8 mouse cellular contexts compared by ENCODE assay signal in genomic region chr15:78172899-78173817, GRCm38 (mm10). TPM values are rescaled to one million over a fixed set of nuclear protein-coding genes. Genes with fewer than 3 reads are reported as not detected.
DNase-seq lines count a peak whose midpoint lies in the region; ATAC-seq and TF ChIP-seq lines count a peak whose summit lies in the region.

No protein-coding gene starts in this region.

- H3K36me3 ChIP-seq in neural tube, embryonic 11.5 days (ENCODE audit: control insufficient read depth, insufficient read depth, low read length) = no peaks in the 10 kb centered on the region
- peaks cover 7% of the 10 kb centered on the region; the same call in 1 of the 2 replicates for H3K36me3 ChIP-seq in embryonic facial prominence, embryonic 10.5 days (replicated peaks)
- H3K36me3 ChIP-seq in hindbrain, embryonic 13.5 days = no peaks in the 10 kb centered on the region
- H3K36me3 ChIP-seq in lung, postnatal 0 days (ENCODE audit: insufficient read depth, low read length) = no peaks in the 10 kb centered on the region

- TF ChIP-seq CTCF in lung, postnatal 0 days (IDR thresholded peaks at IDR 0.05) = no peak

- peak overlapping the region; percentile 90 for H3K4me2 ChIP-seq in neural tube, embryonic 11.5 days (ENCODE audit: low read depth)
- peak overlapping the region; percentile 77 for H3K4me2 ChIP-seq in hindbrain, embryonic 13.5 days
- H3K4me2 ChIP-seq in lung, postnatal 0 days (replicated peaks; ENCODE audit: low read depth, low read length) = peak overlapping the region; percentile 89

- H3K4me3 ChIP-seq in neural tube, embryonic 11.5 days (ENCODE audit: low read depth, low read length) = peak overlapping the region; percentile 71
- H3K4me3 ChIP-seq in embryonic facial prominence, embryonic 10.5 days = peak overlapping the region; percentile 87
- H3K4me3 ChIP-seq in hindbrain, embryonic 13.5 days = peak overlapping the region; percentile 72
- peak overlapping the region; percentile 56 for H3K4me3 ChIP-seq in lung, postnatal 0 days (ENCODE audit: low read depth, low read length)

- ATAC-seq in neural tube, embryonic 11.5 days (ENCODE audit: insufficient read depth, low FRiP score, low TSS enrichment) = no peak; the same call in 1 of the 2 replicates
- no peak for ATAC-seq in hindbrain, embryonic 13.5 days (ENCODE audit: low FRiP score)
- ATAC-seq in lung, postnatal 0 days = 0 out of 2 replicates have a peak, but pooled peaks have one; percentile 0
- no peak for ATAC-seq in megakaryocyte progenitor cell, adult 5-6 weeks (replicated peaks; ENCODE audit: poor library complexity)

- DNase-seq in neural tube, embryonic 11.5 days (ENCODE audit: low spot score) = peak; percentile 31
- DNase-seq in neural tube, embryonic 10.5 days (ENCODE audit: extremely low spot score, low spot score) = no peak
- DNase-seq in embryonic facial prominence, embryonic 10.5 days (ENCODE audit: low spot score) = no peak
- no peak for DNase-seq in lung, postnatal 0 days (ENCODE audit: low spot score)
- DNase-seq in thymus, postnatal 4 days = peak; percentile 26
- DNase-seq in left cerebral cortex, postnatal 4 days = no peak

- intact Hi-C loops in left cerebral cortex, postnatal 4 days (cut with DNase I) = loop anchor here (2.0 to 5.0 kb wide), 2 partner anchors 54 to 191 kb away; no protein-coding TSS in a partner anchor

- no peaks in the 10 kb centered on the region for H3K9me3 ChIP-seq in neural tube, embryonic 11.5 days (ENCODE audit: control insufficient read depth, low read length)
- H3K9me3 ChIP-seq in embryonic facial prominence, embryonic 10.5 days = no peaks in the 10 kb centered on the region
- no peaks in the 10 kb centered on the region for H3K9me3 ChIP-seq in hindbrain, embryonic 13.5 days
- no peaks in the 10 kb centered on the region for H3K9me3 ChIP-seq in lung, postnatal 0 days (ENCODE audit: low read length)

- TF ChIP-seq EP300 in lung, postnatal 0 days (IDR thresholded peaks at IDR 0.05) = no peak

- peaks cover 11% of the 10 kb centered on the region for H3K4me1 ChIP-seq in neural tube, embryonic 11.5 days (ENCODE audit: control insufficient read depth, insufficient read depth, low read length)
- peaks cover 27% of the 10 kb centered on the region for H3K4me1 ChIP-seq in embryonic facial prominence, embryonic 10.5 days
- peaks cover 46% of the 10 kb centered on the region for H3K4me1 ChIP-seq in hindbrain, embryonic 13.5 days (replicated peaks)
- peaks cover 7% of the 10 kb centered on the region; the same call in 1 of the 2 replicates for H3K4me1 ChIP-seq in lung, postnatal 0 days (ENCODE audit: insufficient read depth, low read depth, low read length)

- 27% methylated on average over 26 of the region's 26 CpGs for WGBS in neural tube, embryonic 11.5 days
- 24% methylated on average over 26 of the region's 26 CpGs for WGBS in embryonic facial prominence, embryonic 10.5 days
- 24% methylated on average over 26 of the region's 26 CpGs for WGBS in hindbrain, embryonic 13.5 days
- 21% methylated on average over 26 of the region's 26 CpGs for WGBS in lung, postnatal 0 days

- peak overlapping the region; percentile 79 for H3K9ac ChIP-seq in neural tube, embryonic 11.5 days (ENCODE audit: low read length)
- H3K9ac ChIP-seq in hindbrain, embryonic 13.5 days = peak overlapping the region; percentile 81
- peak overlapping the region; percentile 51 for H3K9ac ChIP-seq in lung, postnatal 0 days (replicated peaks; ENCODE audit: low read depth)

- H3K27me3 ChIP-seq in neural tube, embryonic 11.5 days (ENCODE audit: control insufficient read depth, insufficient read depth, low read length) = no peaks in the 10 kb centered on the region
- H3K27me3 ChIP-seq in embryonic facial prominence, embryonic 10.5 days (replicated peaks; ENCODE audit: low read depth, poor library complexity, severe bottlenecking) = no peaks in the 10 kb centered on the region
- no peaks in the 10 kb centered on the region for H3K27me3 ChIP-seq in hindbrain, embryonic 13.5 days
- no peaks in the 10 kb centered on the region for H3K27me3 ChIP-seq in lung, postnatal 0 days (replicated peaks; ENCODE audit: insufficient read depth, low read length)

- H3K27ac ChIP-seq in neural tube, embryonic 11.5 days (ENCODE audit: low read depth, low read length) = no peak overlapping the region
- H3K27ac ChIP-seq in embryonic facial prominence, embryonic 10.5 days (replicated peaks) = peak overlapping the region; percentile 88
- peak overlapping the region; percentile 69 for H3K27ac ChIP-seq in hindbrain, embryonic 13.5 days
- H3K27ac ChIP-seq in lung, postnatal 0 days (ENCODE audit: low read length) = peak overlapping the region; percentile 38; the same call in 1 of the 2 replicates

RNA-seq across cellular contexts. Expression of gene Ift27, which starts 0.7 kb away (rescaled TPM):
- 115 and 119 TPM in 2 replicates for polyA plus RNA-seq in neural tube, embryonic 11.5 days (2014; fragmentation: Nextera tagmentation; extraction: Ambion mirVana)
- 136 and 141 TPM in 2 replicates for polyA plus RNA-seq in embryonic facial prominence, embryonic 10.5 days (2016; fragmentation: Nextera tagmentation; extraction: Ambion mirVana)
- polyA plus RNA-seq in hindbrain, embryonic 13.5 days (2015; fragmentation: Nextera tagmentation; extraction: Ambion mirVana) = 106 and 111 TPM in 2 replicates
- 61.6 and 62.2 TPM in 2 replicates for polyA plus RNA-seq in lung, postnatal 0 days (2015; fragmentation: Nextera tagmentation; extraction: Ambion mirVana)
- total RNA-seq in megakaryocyte progenitor cell, adult 5-6 weeks (2015) = 45.1 and 48.6 TPM in 2 replicates
- 9.7 and 16.5 TPM in 2 replicates for total RNA-seq in megakaryocyte progenitor cell, adult 5-6 weeks (2017)
- 10 to 100 TPM; 39.9 to 41.0 TPM for total RNA-seq in left cerebral cortex, postnatal 4 days (2021)

RNA-seq across cellular contexts. Expression of gene Pvalb, which starts 33.0 kb away (rescaled TPM):
- 0.26 TPM in 1 of 2 replicates, not detected in the other for polyA plus RNA-seq in neural tube, embryonic 11.5 days (2014; fragmentation: Nextera tagmentation; extraction: Ambion mirVana)
- polyA plus RNA-seq in embryonic facial prominence, embryonic 10.5 days (2016; fragmentation: Nextera tagmentation; extraction: Ambion mirVana) = not detected in 2 replicates
- polyA plus RNA-seq in hindbrain, embryonic 13.5 days (2015; fragmentation: Nextera tagmentation; extraction: Ambion mirVana) = 6.7 and 13.6 TPM in 2 replicates
- not detected in 2 replicates for polyA plus RNA-seq in lung, postnatal 0 days (2015; fragmentation: Nextera tagmentation; extraction: Ambion mirVana)
- not detected in 2 replicates for total RNA-seq in megakaryocyte progenitor cell, adult 5-6 weeks (2015)
- not detected in 2 replicates for total RNA-seq in megakaryocyte progenitor cell, adult 5-6 weeks (2017)
- total RNA-seq in left cerebral cortex, postnatal 4 days (2021) = under 1 TPM; 0.40 to 0.89 TPM

RNA-seq across cellular contexts. Expression of gene Cacng2, which starts 53.3 kb away (rescaled TPM):
- polyA plus RNA-seq in neural tube, embryonic 11.5 days (2014; fragmentation: Nextera tagmentation; extraction: Ambion mirVana) = 1.4 and 1.7 TPM in 2 replicates
- 0.06 and 0.11 TPM in 2 replicates for polyA plus RNA-seq in embryonic facial prominence, embryonic 10.5 days (2016; fragmentation: Nextera tagmentation; extraction: Ambion mirVana)
- 10.5 and 10.7 TPM in 2 replicates for polyA plus RNA-seq in hindbrain, embryonic 13.5 days (2015; fragmentation: Nextera tagmentation; extraction: Ambion mirVana)
- not detected in 2 replicates for polyA plus RNA-seq in lung, postnatal 0 days (2015; fragmentation: Nextera tagmentation; extraction: Ambion mirVana)
- not detected in 2 replicates for total RNA-seq in megakaryocyte progenitor cell, adult 5-6 weeks (2015)
- total RNA-seq in megakaryocyte progenitor cell, adult 5-6 weeks (2017) = not detected in 2 replicates
- 10 to 100 TPM; 36.0 to 36.7 TPM for total RNA-seq in left cerebral cortex, postnatal 4 days (2021)

Comparison
In these comparisons a context has a peak if more than half of its experiments do, and no peak if none do; other contexts are left out.
1. DNase-seq: peak in neural tube, embryonic 11.5 days (single experiment) and thymus, postnatal 4 days (single experiment); none in neural tube, embryonic 10.5 days (single experiment), embryonic facial prominence, embryonic 10.5 days (single experiment), lung, postnatal 0 days (single experiment) and left cerebral cortex, postnatal 4 days (single experiment).
2. Peak in every context shown above with its lines, with median percentiles within 50 percentile points of each other: H3K4me2 ChIP-seq, H3K4me3 ChIP-seq and H3K9ac ChIP-seq.